Mouse (Mus musculus) layer of hippocampus, postnatal 36 days (tissue): ENCODE results near the gene Thoc6. TPM values are rescaled to one million over a fixed set of nuclear protein-coding genes. Genes with fewer than 3 reads are reported as not detected.

Experiments used
- DNase-seq, 2 experiments: peaks; one replicate each; pipeline ENCODE4 v3.0.0; 2022
- total RNA-seq, 2 experiments: library from RNA; stranded (reverse); gene quantifications; 2 replicates each; pipeline ENCODE4 v1.2.3; 2021

Thoc6 gene
- total RNA-seq, 2 experiments from 2014 or later: 7.2 to 9.7 TPM

GRCm38 (mm10) chr17:23630195-23631020, 43.3 kb downstream of the Thoc6 start:
- peak; percentile 81 to 82 for DNase-seq

GRCm38 (mm10) chr17:23627813-23628212, 45.9 kb downstream of the Thoc6 start:
- DNase-seq: no peak

GRCm38 (mm10) chr17:23620351-23620750, 53.3 kb downstream of the Thoc6 start:
- no peak for DNase-seq

Other genes starting within 250 kb of the Thoc6 start
- gene Vmn2r117, start 194.2 kb downstream of the Thoc6 start, total RNA-seq: not detected
- gene Zfp213, start 109.6 kb downstream of the Thoc6 start, total RNA-seq: 1 to 10 TPM; 5.6 to 7.4 TPM
- gene Zfp13, start 74.4 kb downstream of the Thoc6 start, total RNA-seq: 10 to 100 TPM; 25.0 to 32.3 TPM
- not detected for gene Zscan10, start 73.0 kb downstream of the Thoc6 start, total RNA-seq
- under 1 TPM; 0.10 to 0.30 TPM for gene Mmp25, start 28.6 kb downstream of the Thoc6 start, total RNA-seq
- gene Bicdl2, start 13.4 kb downstream of the Thoc6 start, total RNA-seq: not detected
- 100 to 1,000 TPM; 122 to 124 TPM for gene Hcfc1r1, start 286 bp downstream of the Thoc6 start, total RNA-seq
- 1 to 10 TPM; 4.8 to 6.3 TPM for gene Tnfrsf12a, start 3.6 kb upstream of the Thoc6 start, total RNA-seq
- gene Cldn6, start 5.4 kb upstream of the Thoc6 start, total RNA-seq: not detected
- under 1 TPM; 0.22 to 0.35 TPM for gene Cldn9, start 10.1 kb upstream of the Thoc6 start, total RNA-seq
- not detected for gene 1520401A03Rik, start 48.9 kb upstream of the Thoc6 start, total RNA-seq
- 1 to 10 TPM; 1.7 to 3.0 TPM for gene Pkmyt1, start 52.5 kb upstream of the Thoc6 start, total RNA-seq
- gene Paqr4, start 67.0 kb upstream of the Thoc6 start, total RNA-seq: 10 to 100 TPM; 50.8 to 55.4 TPM
- gene Kremen2, start 72.0 kb upstream of the Thoc6 start, total RNA-seq: under 1 TPM; 0.35 to 0.42 TPM
- 100 to 1,000 TPM; 297 to 300 TPM for gene Flywch1, start 97.7 kb upstream of the Thoc6 start, total RNA-seq
- 10 to 100 TPM in 1 of 2 experiments, 1 to 10 TPM in 1; 9.9 to 11.7 TPM for gene Flywch2, start 112.2 kb upstream of the Thoc6 start, total RNA-seq
- gene Srrm2, start 116.7 kb upstream of the Thoc6 start, total RNA-seq: 100 to 1,000 TPM; 563 to 606 TPM
- gene Elob, start 155.3 kb upstream of the Thoc6 start, total RNA-seq: 100 to 1,000 TPM; 356 to 383 TPM
- not detected for gene Prss33, start 162.2 kb upstream of the Thoc6 start, total RNA-seq
- not detected for gene Prss32, start 170.0 kb upstream of the Thoc6 start, total RNA-seq
- gene Prss41, start 170.3 kb upstream of the Thoc6 start, total RNA-seq: 1 to 10 TPM; 2.0 to 2.1 TPM
- gene Prss21, start 194.2 kb upstream of the Thoc6 start, total RNA-seq: not detected
- gene Dcpp1, start 207.0 kb upstream of the Thoc6 start, total RNA-seq: not detected
- not detected for gene Dcpp2, start 207.0 kb upstream of the Thoc6 start, total RNA-seq
- not detected for gene Dcpp3, start 243.6 kb upstream of the Thoc6 start, total RNA-seq